8 mouse cellular contexts compared by ENCODE assay signal in the genomic region with DNA sequence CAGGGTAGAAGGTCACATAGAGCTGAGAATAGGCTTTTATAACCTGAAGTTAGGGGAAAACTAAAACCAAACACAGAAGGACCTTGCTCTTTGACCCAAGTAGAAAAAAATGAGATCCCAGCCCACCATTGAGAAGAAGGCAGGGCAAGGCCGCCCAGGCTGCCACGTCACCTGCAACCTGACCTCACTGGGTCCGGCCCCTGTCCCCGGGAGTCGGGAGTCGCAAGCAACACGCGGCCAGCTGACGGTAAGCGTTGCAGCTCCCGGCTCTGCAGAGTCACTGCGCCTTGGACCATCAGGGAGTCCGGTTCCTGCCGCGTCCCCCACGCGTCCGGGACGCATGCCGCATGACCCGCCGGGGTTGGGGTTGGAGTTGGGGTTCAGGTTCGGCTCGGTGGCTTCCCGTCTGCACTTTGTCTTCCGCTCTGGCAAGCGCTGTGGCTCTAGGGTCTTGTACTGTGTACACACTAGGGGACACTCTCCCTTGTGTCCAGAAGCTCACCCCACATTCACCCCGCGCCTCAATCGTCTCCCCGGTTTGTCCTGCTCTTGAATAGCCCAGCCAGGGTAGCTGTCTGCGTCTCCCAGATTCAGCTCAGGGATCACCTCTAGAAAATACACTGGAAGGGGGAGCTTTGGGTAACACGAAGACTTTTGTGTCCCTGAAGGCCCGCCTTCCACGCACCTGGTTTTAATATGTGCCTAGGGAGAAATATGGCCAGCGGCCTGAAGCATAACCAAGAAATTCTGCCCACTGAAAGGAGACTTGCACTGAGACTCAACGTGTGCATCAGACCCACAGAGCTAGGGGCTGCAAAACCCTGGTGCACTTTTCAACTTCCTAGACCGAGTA. TPM values are rescaled to one million over a fixed set of nuclear protein-coding genes. Genes with fewer than 3 reads are reported as not detected.
DNase-seq lines count a peak whose midpoint lies in the region; ATAC-seq and TF ChIP-seq lines count a peak whose summit lies in the region.

Gene Them7, plus strand, starts transcription at position 187 of the 853 bp plus-strand sequence.

- peak within 1 kb of the TSS; percentile 46; the same call in 1 of the 2 replicates for H3K9ac ChIP-seq in hindbrain, embryonic 13.5 days

- no peak for ATAC-seq in hindbrain, embryonic 13.5 days (ENCODE audit: low FRiP score)
- ATAC-seq in erythroid progenitor cell, adult 5-6 weeks (replicated peaks; ENCODE audit: low FRiP score, poor library complexity, severe bottlenecking), result no peak

- peak within 1 kb of the TSS; percentile 73; the same call in 1 of the 2 replicates for H3K27ac ChIP-seq in forebrain, embryonic 10.5 days
- no peak within 1 kb of the TSS for H3K27ac ChIP-seq in hindbrain, embryonic 13.5 days
- H3K27ac ChIP-seq in olfactory bulb, adult 2 months (ENCODE audit: insufficient read depth, low read depth, low read length), result no peak within 1 kb of the TSS

- TF ChIP-seq CTCF in olfactory bulb, adult 2 months (IDR thresholded peaks at IDR 0.05; ENCODE audit: insufficient read depth, low read depth, low read length), result no peak

- DNase-seq in spleen, adult 18-20 months, result peak; percentile 6 to 7
- no peak for DNase-seq in spleen, postnatal 10 days (ENCODE audit: low spot score in 2 of 2)
- peak; percentile 62 for DNase-seq in forebrain, embryonic 10.5 days (ENCODE audit: extremely low spot score, low spot score)
- peak; percentile 63 for DNase-seq in liver
- DNase-seq in spleen, postnatal 14 days (ENCODE audit: low spot score in 2 of 2), result no peak

- H3K36me3 ChIP-seq in forebrain, embryonic 10.5 days (replicated peaks), result no peaks in the 10 kb centered on the region
- no peaks in the 10 kb centered on the region for H3K36me3 ChIP-seq in hindbrain, embryonic 13.5 days

- H3K4me1 ChIP-seq in forebrain, embryonic 10.5 days, result peaks cover 22% of the 10 kb centered on the region
- peaks cover 8% of the 10 kb centered on the region for H3K4me1 ChIP-seq in hindbrain, embryonic 13.5 days (replicated peaks)
- peaks cover 5% of the 10 kb centered on the region for H3K4me1 ChIP-seq in olfactory bulb, adult 2 months (ENCODE audit: control insufficient read depth, insufficient read depth, low read length)

- WGBS in forebrain, embryonic 10.5 days, result 3% methylated on average over 38 of the region's 38 CpGs
- 4% methylated on average over 38 of the region's 38 CpGs for WGBS in hindbrain, embryonic 13.5 days
- WGBS in olfactory bulb, adult 2 months, result 8% methylated on average over 38 of the region's 38 CpGs

- no peaks in the 10 kb centered on the region for H3K9me3 ChIP-seq in forebrain, embryonic 10.5 days
- no peaks in the 10 kb centered on the region for H3K9me3 ChIP-seq in hindbrain, embryonic 13.5 days

- H3K4me3 ChIP-seq in forebrain, embryonic 10.5 days, result peak within 1 kb of the TSS; percentile 59
- peak within 1 kb of the TSS; percentile 36 for H3K4me3 ChIP-seq in hindbrain, embryonic 13.5 days
- H3K4me3 ChIP-seq in olfactory bulb, adult 2 months (ENCODE audit: insufficient read depth, low read depth, low read length), result peak within 1 kb of the TSS; percentile 11; the same call in 1 of the 2 replicates

- H3K4me2 ChIP-seq in hindbrain, embryonic 13.5 days, result peak within 1 kb of the TSS; percentile 57

- no peak for TF ChIP-seq POLR2A in olfactory bulb, adult 2 months (IDR thresholded peaks at IDR 0.05; ENCODE audit: insufficient read depth, low read depth, low read length)

- H3K27me3 ChIP-seq in forebrain, embryonic 10.5 days (ENCODE audit: poor library complexity, severe bottlenecking), result peaks cover 43% of the 10 kb centered on the region
- H3K27me3 ChIP-seq in hindbrain, embryonic 13.5 days, result peaks cover 50% of the 10 kb centered on the region

RNA-seq across cellular contexts. Expression of gene Them7, which starts in this region (rescaled TPM):
- 0.55 and 0.86 TPM in 2 replicates for polyA plus RNA-seq in forebrain, embryonic 10.5 days (2016; fragmentation: Nextera tagmentation; extraction: Ambion mirVana)
- 0.23 TPM in 1 of 2 replicates, not detected in the other for polyA plus RNA-seq in hindbrain, embryonic 13.5 days (2015; fragmentation: Nextera tagmentation; extraction: Ambion mirVana)
- polyA plus RNA-seq in olfactory bulb, adult 2 months (2012; ENCODE audit: insufficient read depth, insufficient read length, low replicate concordance, missing spikeins), result not detected in 2 replicates
- not detected in 2 replicates for total RNA-seq in erythroid progenitor cell, adult 5-6 weeks (2015; ENCODE audit: low replicate concordance)
- not detected in 2 replicates for total RNA-seq in erythroid progenitor cell, adult 5-6 weeks (2017; ENCODE audit: low replicate concordance)

Comparison
In these comparisons a context has a peak if more than half of its experiments do, and no peak if none do; other contexts are left out.
1. DNase-seq: peak in spleen, adult 18-20 months (2 of 2) and liver (single experiment); none in spleen, postnatal 10 days (0 of 2) and spleen, postnatal 14 days (0 of 2).
2. Peak in DNase-seq, H3K4me3 ChIP-seq and H3K27ac ChIP-seq in forebrain, embryonic 10.5 days; RNA of the gene not detected or under 1 TPM.
3. Peak in every context shown above with its lines, with median percentiles within 50 percentile points of each other: H3K4me3 ChIP-seq.